Mouse (Mus musculus): Measurements from ENCODE around the gene Crybg2.
A peak's percentile ranks its signal among the peaks of the same experiment; 100 is the strongest.

Gene Crybg2

DNA sequence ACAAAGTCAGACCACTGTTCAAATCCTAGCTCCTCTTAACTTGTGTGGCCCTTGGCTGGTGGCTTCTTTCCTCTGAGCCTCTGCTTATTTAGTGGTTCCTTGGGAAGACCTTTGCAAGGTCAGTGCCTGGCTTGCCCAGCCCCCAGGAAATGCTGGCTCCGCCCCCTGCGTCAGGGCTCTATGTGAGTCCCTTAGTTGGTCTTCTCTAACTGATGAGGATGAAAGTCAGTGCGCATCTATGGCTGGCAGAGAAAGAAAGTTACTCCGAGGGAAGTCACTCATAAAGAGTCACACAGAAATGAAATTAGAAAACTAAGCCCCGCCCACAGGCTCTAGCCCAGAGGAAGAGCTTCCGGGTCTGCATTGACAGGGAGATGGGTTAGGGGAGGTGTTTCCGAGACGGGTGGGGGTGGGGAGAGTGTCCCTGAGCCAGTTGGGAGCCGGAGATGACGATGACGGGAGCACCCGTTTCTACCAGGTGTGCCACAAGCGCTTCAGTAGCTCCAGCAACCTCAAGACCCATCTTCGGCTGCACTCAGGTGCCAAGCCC, 2.4 kb upstream of the Crybg2 start:
- DNase-seq (ENCODE audit: low read depth) = no peak

DNA sequence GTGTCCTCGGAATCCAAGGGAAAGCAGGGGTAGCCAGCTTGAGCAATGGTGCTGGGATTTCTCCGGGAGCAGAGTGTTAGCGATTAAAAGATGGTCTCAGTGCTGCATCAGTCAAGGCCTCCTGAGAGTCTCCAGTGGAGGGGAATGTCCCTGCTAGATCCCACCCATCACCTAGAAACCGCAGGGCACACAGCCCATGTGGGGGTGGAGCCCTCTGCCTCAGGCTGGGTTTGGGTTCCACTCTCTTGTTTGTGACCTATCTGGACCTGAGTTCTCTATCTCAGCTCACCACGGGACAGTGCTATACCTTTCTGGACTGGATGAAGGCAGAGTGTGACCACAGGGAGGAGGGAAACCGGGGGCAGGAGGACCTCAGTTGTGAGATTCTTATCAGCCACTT, 1.7 kb upstream of the Crybg2 start:
- DNase-seq (ENCODE audit: low read depth) = no peak

DNA sequence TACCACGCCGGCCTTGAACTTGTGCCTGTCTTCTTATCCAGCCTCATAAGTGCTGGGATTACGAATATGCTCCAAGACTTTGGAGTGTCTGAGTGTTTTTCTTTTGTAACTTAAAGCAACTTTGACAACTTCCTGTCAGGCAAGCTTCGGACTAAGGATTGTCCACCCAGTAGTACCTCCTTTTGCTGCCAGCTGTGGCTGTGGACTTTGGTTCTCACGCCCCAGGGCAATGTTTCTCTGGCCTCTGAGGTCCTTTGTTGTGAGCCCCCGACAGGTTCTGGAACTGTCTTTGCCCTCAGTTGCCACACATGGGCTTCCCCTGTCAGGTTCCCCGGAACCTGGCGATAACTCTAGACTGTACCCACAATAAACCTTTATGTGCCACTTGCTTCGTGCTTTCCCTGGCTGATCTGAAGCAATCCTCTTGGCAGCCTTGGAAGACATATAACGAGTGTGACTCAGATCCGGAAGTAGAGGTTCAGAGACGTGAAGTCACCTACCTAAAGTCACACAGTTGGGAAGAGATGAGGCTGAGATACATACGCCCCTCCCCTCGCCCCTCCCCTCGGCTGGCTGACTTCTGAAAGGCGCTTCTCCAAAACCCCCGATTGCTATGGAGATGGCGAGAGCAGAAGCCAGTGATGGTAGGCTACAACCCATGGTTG, 683 bp downstream of the Crybg2 start:
- peak; percentile 28 for DNase-seq (ENCODE audit: low read depth)

DNA sequence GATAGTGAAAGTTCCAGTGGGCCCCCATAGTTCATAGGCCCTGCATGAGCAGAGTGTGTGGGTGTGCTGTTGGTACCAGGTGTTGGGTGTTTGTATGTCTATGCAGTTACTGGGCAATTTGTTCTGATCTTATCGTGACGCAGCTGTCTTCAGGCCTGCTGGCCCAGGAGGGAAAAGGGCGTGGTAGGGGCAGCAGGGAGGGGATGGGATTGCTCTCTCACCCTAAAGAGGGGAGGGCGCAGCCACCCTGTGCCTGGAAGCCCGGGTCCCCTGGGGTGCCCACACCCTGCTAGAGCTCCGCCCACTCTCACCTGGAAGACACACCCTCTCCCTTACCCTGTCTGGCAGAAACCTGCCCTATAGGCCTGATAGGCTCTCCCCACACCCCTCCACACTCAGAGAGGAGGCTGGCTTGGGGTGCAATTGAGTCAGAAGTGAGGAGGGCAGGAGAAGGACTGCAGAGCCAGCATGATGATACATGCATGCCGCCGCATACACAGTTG, 1.4 kb downstream of the Crybg2 start:
- no peak for DNase-seq (ENCODE audit: low read depth)

DNA sequence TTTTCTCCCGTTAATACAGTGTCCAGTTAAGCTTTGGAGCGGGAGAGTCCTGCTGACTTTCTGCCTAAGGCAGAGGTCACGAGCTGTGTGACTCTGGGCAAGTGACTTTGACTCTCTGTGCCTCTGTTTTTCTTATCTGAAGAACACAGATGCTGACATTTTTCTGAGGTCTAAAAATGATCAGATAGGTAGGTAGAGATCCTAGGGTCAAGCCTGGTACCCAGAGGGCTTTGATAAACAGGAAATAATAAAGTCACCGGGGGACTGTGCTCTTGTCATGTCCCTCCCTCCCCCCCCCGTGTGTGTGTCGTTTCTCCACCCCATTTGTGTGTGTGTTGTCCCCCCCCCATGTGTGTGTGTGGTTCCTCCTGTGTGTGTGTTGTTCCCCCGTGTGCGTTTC, 1.9 kb downstream of the Crybg2 start:
- no peak for DNase-seq (ENCODE audit: low read depth)

DNA sequence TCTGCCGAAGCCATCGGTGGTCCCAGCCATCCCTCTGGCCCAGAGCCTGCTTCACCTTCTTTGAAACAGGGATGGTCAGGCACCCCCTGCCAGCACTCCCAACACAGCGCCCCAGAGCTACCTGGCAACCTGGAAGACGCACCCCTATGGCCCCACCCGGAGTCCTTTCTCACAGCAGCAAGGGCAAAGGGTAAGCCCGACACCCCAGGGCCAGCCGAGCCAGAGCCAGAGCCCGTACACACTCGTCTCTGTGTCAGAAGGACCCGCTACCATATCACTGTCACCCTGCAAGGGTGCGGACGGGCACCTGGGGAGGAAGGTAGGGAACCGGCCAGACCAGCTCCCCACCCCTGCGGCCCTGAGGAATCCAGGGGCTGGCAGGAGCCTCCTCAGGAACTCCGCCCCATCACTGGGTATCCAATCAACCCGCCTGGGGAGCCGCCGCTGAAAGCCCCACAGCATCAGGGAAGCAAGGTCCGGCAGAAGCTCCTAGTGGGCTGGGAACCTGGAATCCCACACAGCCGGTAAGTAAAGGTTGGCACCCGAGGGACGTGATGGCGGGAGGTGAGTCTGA, 4.9 kb downstream of the Crybg2 start:
- no peak for DNase-seq (ENCODE audit: low read depth)

DNA sequence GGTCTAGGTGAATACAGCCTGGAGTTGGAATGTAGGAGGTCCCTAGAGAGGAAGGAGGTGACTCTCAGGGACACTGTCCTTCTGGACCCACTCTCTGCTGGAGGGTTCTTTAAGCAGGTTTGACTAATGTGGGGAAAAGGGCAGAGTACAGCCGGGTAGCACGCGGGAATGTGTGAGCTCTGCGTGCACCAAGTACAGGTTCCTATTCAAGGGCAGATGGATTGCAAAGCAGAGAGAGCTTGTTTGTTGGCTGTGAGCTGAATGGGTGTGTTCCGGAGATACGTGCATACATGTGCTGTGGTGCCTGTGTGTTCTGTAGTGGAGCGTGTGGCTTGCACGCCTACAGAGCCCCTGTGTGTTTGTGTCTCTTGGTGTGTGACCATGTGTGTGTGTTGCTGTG, 6.8 kb downstream of the Crybg2 start:
- no peak for DNase-seq (ENCODE audit: low read depth)

DNA sequence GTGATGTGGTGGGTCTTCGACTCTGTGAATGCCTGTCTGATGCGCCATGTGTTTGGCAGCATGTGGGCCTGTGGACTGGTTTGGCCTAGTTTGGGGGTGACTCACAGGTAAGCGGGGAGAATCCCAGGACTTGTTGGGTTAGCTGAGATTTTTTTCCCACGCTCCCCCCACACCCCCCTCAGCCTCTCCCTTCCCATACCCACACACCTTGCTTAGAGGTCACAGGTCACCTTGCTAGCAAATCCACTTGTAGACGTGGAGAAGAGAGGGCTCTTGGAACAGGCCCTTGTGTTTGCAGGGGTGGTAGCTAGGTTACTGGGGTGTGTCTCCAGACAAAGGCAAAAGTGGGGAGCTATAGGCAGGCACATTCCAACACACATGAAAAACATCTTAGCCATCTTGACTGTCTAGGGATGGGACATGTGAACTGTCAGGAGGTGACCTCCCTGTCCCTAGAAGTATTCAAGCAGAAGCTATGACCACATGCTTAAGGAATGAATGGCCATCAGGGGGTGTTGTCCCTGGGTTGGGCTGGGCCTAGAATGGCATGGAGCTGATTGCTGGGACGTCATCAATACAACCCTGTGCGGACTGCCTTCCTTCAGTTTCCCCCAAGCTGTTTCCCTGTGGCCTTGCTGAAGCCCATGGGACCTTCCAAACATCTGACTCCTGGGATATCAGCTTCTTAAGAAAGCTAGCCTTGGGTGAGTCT, 7.4 kb downstream of the Crybg2 start:
- no peak for DNase-seq (ENCODE audit: low read depth)

DNA sequence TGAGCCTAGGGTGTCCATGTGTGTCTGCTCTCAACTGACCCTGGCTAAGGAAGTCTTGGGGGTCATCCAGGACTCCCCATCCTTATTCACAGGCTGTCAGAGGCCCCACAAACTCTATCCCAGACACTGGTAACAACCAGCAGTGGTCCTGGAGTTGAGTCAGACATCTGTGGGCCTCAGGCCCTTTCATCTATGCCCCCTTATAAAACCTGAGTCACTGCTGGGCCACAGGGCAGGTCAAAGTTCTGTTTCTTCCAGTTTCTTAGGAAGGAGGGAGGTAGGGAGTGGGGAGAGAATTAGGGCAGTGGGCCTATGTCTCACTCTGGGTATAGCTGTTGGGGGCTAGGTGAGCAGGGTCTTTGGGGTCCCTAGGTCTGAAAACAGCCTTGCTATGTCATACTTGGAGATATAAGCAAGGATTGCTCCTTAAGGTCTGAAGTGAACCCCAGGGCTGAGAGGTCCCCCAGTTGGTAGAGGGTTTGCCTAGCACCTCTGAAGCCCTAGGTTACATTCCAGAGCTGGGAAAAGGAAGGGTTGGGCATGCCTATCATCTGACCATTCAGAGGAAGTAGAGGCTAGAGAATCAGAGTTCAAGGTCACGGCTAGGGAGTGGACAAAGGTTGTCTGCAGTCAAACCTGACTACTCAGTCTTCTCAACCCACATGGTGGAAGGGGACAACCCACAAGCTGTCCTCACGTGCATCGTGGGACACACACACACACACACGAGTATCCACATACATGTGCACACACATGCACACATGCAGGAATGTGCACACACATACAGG, 8.4 kb downstream of the Crybg2 start:
- DNase-seq (ENCODE audit: low read depth) = no peak

DNA sequence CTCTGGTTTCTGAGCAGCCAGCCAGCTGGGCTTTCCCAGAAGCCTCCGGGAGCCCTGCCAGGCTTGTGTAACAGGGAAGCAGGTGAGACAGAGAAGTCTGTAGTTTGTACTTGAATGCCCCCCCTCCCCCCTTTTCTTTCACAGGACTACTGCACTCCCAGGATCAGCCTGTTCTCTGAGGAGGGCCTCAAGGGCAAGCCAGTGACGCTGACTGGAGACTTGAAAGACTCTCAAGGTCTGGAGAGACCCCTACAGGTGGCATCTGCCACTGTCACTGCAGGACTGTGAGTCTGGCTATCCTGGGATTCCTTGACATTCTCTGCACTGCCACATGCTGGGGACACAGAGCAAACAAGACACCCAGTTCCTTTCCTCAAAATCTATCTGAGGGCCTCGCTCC, 18.1 kb downstream of the Crybg2 start:
- peak; percentile 90 for DNase-seq (ENCODE audit: low read depth)

DNA sequence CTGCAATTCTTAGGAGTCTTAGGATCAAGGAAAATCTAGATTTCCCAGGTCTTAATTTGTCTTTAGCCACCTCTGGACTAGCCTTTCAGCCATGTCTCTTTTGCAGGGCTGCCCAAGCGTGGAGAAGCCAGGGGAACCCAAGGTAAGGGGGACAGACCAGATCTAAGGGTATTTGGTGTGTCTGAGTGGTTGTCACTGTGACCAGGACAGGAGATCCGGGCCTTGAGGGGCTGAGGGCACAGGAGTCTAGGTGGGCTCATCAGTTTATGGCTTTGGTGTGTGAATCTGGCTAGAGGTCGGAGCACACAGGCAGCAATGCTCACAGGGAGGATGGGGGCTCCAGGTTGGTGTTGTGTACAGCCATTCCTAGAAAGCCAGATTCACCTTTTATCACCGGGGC, 20.1 kb downstream of the Crybg2 start:
- no peak for DNase-seq (ENCODE audit: low read depth)

DNA sequence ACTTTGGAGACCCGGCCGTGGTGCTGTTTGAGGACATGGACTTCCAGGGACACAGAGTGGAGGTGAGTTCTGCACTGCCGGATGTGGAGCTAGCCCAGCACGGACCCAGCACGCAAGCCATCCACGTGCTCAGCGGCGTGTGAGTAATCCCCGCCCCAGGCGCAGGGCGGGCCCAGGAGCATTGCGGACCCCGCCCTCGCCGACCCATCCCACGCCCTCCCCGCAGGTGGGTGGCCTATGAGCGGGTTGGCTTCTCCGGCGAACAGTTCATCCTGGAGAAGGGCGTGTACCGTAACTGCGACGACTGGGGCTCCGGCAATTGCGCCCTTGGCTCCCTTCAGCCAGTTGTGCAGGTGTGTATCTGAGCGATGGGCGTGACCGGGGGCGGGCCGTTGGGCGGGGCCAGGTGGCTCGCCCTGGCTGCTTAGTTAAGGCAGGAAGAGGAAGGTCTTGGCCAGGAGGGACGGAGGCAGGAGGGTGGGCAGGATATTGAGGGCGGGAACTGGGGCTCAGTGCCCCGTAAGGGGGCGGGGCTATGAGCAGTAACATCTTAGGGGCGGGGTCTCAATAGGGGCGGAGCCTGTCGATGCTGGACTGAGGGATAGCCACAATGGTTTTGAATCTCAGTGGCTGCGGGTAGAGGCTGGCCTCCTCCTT, 21.2 kb downstream of the Crybg2 start:
- peak; percentile 99 for DNase-seq (ENCODE audit: low read depth)

DNA sequence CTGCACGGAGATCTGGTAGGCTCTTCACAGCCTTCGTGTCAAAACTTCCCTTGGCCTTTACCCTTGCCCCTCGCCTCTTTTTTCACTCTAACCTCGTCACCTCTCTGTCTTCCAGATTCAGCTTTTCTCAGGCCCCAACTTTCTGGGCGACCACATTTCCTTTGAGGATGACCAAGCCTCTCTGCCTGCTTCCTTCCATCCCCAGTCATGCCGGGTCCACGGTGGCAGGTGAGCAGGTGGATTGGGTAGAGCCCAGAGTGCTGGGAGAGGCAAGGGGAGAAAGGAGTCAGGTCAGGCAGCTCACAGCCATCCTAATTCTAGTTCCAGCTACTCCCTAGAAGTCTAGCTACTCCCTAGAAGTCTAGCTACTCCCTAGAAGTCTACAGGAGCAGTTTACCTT, 21.8 kb downstream of the Crybg2 start:
- no peak for DNase-seq (ENCODE audit: low read depth)

DNA sequence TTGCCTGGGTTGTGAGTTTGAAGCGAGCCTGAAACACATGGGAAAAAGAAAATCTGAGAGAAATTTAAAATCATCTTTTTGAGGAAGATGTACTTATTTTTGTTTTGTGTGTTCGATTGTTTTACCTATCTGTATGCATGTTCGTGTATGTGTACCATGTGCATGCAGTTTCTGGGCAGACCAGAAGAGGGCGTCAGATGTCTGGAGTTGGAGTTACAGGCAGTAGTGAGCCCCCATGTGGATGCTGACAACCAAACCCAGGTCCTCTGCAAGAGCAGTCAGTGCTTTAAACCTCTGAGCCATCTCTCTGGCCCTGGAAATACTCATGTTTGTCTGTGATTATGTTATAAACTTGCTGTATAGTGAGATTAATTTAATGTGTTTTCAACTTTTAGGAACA, 24.4 kb downstream of the Crybg2 start:
- peak; percentile 42 for DNase-seq (ENCODE audit: low read depth)

DNA sequence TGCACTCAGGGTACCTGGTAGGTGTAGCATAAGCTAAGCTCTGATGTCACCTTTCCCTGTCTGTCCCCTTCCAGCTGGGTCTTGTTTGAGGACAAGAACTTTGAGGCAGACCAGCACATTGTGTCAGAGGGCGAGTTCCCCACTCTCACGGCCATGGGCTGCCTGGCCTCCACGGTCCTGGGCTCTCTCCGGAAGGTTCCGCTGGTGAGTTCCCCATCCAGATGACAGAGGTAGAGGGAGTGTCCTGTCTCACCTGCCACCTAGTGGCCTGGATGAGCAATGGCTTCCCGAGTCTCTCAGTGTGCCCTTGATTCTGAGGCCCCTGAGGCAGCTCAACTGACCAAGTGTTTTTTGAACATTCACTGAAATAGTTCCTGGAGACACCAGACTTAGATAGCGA, 26.8 kb downstream of the Crybg2 start:
- DNase-seq (ENCODE audit: low read depth) = peak; percentile 68

DNA sequence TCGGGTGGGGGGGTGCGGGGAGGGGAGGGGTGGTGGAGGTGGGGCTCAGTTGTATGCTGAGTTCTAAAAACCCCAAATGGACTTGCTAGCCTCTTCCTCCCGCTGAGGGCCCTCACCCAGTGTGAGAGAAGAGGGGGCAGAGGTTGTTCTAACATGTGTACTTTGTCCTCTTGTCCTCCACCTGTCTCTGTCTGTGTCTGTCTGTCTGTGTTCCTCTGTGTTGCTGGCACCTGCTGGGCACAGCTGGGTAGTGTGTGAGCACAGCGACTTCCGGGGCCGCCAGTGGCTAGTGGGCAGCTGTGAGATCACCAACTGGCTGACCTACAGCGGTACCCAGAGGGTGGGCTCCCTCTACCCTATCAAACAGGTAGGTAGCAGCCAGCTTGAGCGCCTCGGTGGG, 28.4 kb downstream of the Crybg2 start:
- no peak for DNase-seq (ENCODE audit: low read depth)

DNA sequence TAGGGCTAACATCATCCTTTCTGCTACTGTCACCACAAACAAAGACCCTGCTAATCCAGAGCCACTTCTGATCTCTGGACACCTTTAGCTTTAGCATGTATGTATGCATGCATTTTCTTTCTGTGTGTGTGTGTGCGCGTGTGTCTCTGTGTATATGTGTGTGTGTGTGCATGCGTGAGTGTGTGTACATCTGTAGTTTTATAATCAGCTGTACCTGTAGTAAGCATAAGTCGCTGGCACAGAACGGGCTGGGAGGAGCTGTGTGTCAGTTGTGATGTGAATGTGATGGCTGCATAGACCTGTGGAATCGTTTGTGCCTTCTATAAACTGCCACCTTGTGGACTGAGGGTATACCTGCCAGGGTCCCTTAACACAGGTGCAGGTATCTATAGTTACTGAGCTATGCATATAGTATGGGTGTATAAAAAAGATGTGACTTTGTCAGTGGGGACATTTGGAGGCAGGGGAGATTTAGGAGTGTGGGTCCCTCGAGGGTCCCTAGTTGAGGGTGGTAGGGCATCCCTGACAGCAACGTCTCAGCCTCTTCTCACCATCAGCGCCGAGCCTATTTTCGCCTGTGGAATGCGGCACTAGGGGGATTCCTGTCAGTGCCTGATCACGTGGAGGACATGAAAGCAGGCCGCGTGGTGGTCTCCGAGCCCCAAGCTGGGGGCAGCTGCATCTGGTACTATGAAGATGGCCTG, 30.1 kb downstream of the Crybg2 start:
- DNase-seq (ENCODE audit: low read depth) = no peak

DNA sequence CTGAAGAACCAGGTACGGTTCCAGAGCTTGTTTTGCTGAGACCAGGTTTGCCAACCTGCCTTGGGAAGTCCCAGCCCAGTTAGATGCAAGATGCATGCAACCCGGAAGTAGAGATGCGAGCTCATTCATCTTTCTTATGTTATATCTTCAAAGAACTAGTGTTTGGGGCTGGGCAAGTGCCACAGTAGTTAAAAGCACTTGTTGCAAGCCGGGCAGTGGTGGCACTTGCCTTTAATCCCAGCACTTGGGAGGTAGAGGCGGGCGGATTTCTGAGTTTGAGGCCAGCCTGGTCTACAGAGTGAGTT, 30.6 kb downstream of the Crybg2 start:
- DNase-seq (ENCODE audit: low read depth) = no peak

DNA sequence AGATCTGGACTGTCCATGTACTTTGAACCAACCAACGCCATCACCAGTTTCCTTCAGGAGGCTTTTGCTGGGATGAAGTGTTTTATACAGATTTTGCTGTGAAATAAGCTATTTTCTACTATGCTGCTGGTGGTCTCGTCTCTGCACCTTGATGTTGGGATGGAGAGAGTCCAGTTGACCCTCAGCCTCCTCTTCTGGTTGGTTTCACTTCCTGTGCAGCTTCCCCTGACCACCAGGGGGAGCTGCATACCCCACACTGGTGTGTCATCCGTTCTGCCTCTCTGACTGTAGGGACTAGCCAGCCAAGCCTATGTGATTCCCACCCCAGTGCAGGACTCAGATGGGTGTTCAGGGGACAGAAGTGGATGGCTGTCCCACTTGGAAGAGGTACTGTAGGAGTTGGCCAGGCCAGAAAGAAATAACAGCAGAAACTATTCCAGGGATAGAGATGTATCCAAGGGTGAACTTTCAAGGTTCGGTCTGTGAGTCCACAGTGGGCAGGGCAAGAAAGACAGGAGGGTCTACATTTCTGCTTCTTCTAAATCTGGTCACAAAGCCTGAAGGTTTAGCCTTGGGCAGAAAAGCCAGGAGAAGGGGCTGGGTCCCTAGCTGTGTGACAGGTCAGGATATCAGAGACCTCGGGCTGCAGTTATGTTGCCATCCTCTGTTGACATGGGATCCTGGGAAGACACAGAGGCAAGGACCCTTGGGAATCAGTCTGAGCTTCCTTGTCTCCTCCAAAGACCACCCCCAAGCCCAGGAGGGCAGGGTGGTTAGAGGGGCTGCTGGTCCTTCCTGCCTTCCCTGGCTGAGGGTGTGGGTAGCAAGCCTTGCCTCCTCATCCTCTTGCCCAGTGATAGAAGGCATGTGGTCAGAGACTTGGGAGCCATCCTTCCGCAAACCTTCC, 32.0 kb downstream of the Crybg2 start:
- DNase-seq (ENCODE audit: low read depth) = peak; percentile 82

DNA sequence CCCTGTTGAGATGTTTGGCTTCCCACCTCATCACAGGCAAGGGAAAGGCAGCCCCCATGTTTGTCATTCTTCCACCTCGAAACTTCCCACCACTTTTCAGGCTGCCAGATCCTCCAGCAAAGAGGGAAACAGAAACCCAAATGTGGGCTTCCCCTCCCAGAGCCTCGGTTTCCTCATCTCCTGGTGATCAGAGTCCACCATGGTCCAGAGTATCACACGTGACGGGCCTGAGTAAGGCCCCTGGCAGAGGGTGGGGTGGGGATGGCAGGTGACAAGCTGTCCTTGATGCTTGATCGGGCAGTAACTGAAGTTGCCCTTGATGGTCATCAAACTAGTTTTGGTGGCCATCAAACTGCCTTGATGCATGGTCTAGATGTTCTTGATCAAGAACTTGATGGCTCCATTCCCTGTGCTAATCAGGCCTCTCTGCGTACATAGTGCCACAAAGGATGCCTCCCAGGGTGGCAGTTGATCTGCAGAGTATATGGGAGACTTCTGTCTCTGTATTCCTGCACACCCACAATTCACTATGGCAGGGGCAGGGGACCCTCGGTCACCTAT, 33.5 kb downstream of the Crybg2 start:
- no peak for DNase-seq (ENCODE audit: low read depth)

All from 416B (cell line).